In genomic region chr8:46953472-46953871, GRCm38 (mm10) we compare ENCODE assay signal across 8 mouse cellular contexts. TPM values are rescaled to one million over a fixed set of nuclear protein-coding genes. Genes with fewer than 3 reads are reported as not detected.
DNase-seq lines count a peak whose midpoint lies in the region; ATAC-seq and TF ChIP-seq lines count a peak whose summit lies in the region.

No protein-coding gene starts in this region.

- H3K27me3 ChIP-seq in G1E (ENCODE audit: insufficient read depth, low read length), result peaks cover 10% of the 10 kb centered on the region; the same call in 1 of the 2 replicates
- H3K27me3 ChIP-seq in midbrain, embryonic 11.5 days (ENCODE audit: control insufficient read depth, insufficient read depth, low read length), result no peaks in the 10 kb centered on the region

- DNase-seq in G1E (ENCODE audit: low spot score), result peak; percentile 25
- peak; percentile 79 for DNase-seq in adrenal gland, postnatal 10 days
- peak; percentile 68 for DNase-seq in embryo, embryonic 11.5 days (ENCODE audit: low read depth, low spot score)
- DNase-seq in heart, postnatal 14 days, result peak; percentile 74 to 81
- DNase-seq in layer of hippocampus, postnatal 25 days (ENCODE audit: extremely low spot score in 1 of 2, low spot score in 1 of 2), result peak; percentile 48 to 92
- peak; percentile 98 for DNase-seq in midbrain, embryonic 11.5 days (ENCODE audit: low spot score, missing footprints)
- peak; percentile 46 for DNase-seq in right cerebral cortex, postnatal 25 days

- no peak overlapping the region for H3K4me2 ChIP-seq in midbrain, embryonic 11.5 days

- no peak overlapping the region for H3K9ac ChIP-seq in midbrain, embryonic 11.5 days (ENCODE audit: low read length)

- no peak overlapping the region for H3K27ac ChIP-seq in midbrain, embryonic 11.5 days (ENCODE audit: low read depth, low read length)

- 0 out of 2 replicates have a peak, but pooled peaks have one; percentile 33 for TF ChIP-seq CTCF in G1E (IDR thresholded peaks at IDR 0.05; ENCODE audit: low read depth, low read length)

- no peaks in the 10 kb centered on the region; the same call in 1 of the 2 replicates for H3K4me1 ChIP-seq in G1E (ENCODE audit: insufficient read depth, low read depth, low read length)
- H3K4me1 ChIP-seq in midbrain, embryonic 11.5 days (ENCODE audit: control insufficient read depth, insufficient read depth, low read length), result no peaks in the 10 kb centered on the region

- no peaks in the 10 kb centered on the region for H3K9me3 ChIP-seq in G1E (replicated peaks)
- no peaks in the 10 kb centered on the region for H3K9me3 ChIP-seq in midbrain, embryonic 11.5 days (ENCODE audit: control insufficient read depth, low read length)

- no peak for ATAC-seq in G1E (ENCODE audit: extremely low read depth, insufficient number of reproducible peaks, low FRiP score, poor library complexity, severe bottlenecking)
- peak; percentile 33; the same call in 1 of the 2 replicates for ATAC-seq in midbrain, embryonic 11.5 days (ENCODE audit: low FRiP score)
- no peak for ATAC-seq in erythroid progenitor cell, adult 5-6 weeks (replicated peaks; ENCODE audit: low FRiP score, poor library complexity, severe bottlenecking)

- no peaks in the 10 kb centered on the region for H3K36me3 ChIP-seq in G1E (replicated peaks)
- H3K36me3 ChIP-seq in midbrain, embryonic 11.5 days (ENCODE audit: control insufficient read depth, insufficient read depth, low read length), result no peaks in the 10 kb centered on the region

- intact Hi-C loops in heart, postnatal 14 days (cut with DNase I), result loop anchor here (2.0 to 5.0 kb wide), 2 partner anchors 283 to 396 kb away; no protein-coding TSS in a partner anchor

- no peak overlapping the region for H3K4me3 ChIP-seq in G1E (ENCODE audit: low read depth, low read length)
- H3K4me3 ChIP-seq in midbrain, embryonic 11.5 days (ENCODE audit: low read depth, low read length), result no peak overlapping the region

- WGBS in midbrain, embryonic 11.5 days, result 22% methylated on average over 7 of the region's 7 CpGs

RNA-seq across cellular contexts. Expression of gene Enpp6, which starts 33.2 kb away (rescaled TPM):
- not detected in 2 replicates for total RNA-seq in G1E (2014; fragmentation: Nextera tagmentation)
- 0.22 and 0.64 TPM in 2 replicates for total RNA-seq in G1E (2017)
- not detected in 2 replicates for polyA plus RNA-seq in G1E (2012)
- 1 to 10 TPM; 1.6 to 2.3 TPM for total RNA-seq in adrenal gland, postnatal 10 days (2021)
- 1 to 10 TPM; 5.2 to 5.5 TPM for total RNA-seq in heart, postnatal 14 days (2021)
- 10 to 100 TPM; 17.7 to 22.8 TPM for total RNA-seq in layer of hippocampus, postnatal 25 days (2021)
- 0.19 and 0.37 TPM in 2 replicates for polyA plus RNA-seq in midbrain, embryonic 11.5 days (2014; fragmentation: Nextera tagmentation; extraction: Ambion mirVana)
- 0.42 TPM in 1 of 2 replicates, not detected in the other for total RNA-seq in erythroid progenitor cell, adult 5-6 weeks (2015; ENCODE audit: low replicate concordance)
- total RNA-seq in erythroid progenitor cell, adult 5-6 weeks (2017; ENCODE audit: low replicate concordance), result 0.26 TPM in 1 of 2 replicates, not detected in the other

Comparison
In these comparisons a context has a peak if more than half of its experiments do, and no peak if none do; other contexts are left out.
1. DNase-seq: peak in every context shown above with its lines; median percentile 98 in midbrain, embryonic 11.5 days; 79 in adrenal gland, postnatal 10 days; 78 in heart, postnatal 14 days; 70 in layer of hippocampus, postnatal 25 days; 68 in embryo, embryonic 11.5 days; 46 in right cerebral cortex, postnatal 25 days; 25 in G1E.